ENCODE assay signal across 11 mouse cellular contexts in genomic region chr8:87822175-87822574, GRCm38 (mm10).
A peak's percentile ranks its signal among the peaks of the same experiment; 100 is the strongest.
DNase-seq lines count a peak whose midpoint lies in the region; ATAC-seq lines count a peak whose summit lies in the region.
"Had no signal": no experiment of that assay in that cellular context is flagged by ENCODE, and none has a peak within 500 bp of the region (broad histone marks: within the 10 kb centered on the region; RNA-seq: fewer than 3 reads in every experiment).

No protein-coding gene starts in this region.

- H3K27me3 ChIP-seq in forebrain, embryonic 15.5 days: no peaks in the 10 kb centered on the region
- no peaks in the 10 kb centered on the region for H3K27me3 ChIP-seq in midbrain, embryonic 13.5 days

- DNase-seq in embryo, embryonic 10 days (ENCODE audit: low spot score): peak; percentile 18
- no peak for DNase-seq in embryo, embryonic 9.5 days (ENCODE audit: extremely low spot score)
- peak; percentile 38 to 52 for DNase-seq in kidney, postnatal 4 days
- no peak for DNase-seq in kidney, adult 18-20 months
- no peak for DNase-seq in layer of hippocampus, postnatal 36 days
- DNase-seq: adrenal gland, postnatal 14 days; cerebellum, adult 9-11 months; kidney, postnatal 36 days had no signal

- H3K4me3 ChIP-seq in forebrain, embryonic 15.5 days: no peak overlapping the region
- H3K4me3 ChIP-seq in midbrain, embryonic 13.5 days (replicated peaks): no peak overlapping the region

- H3K4me2 ChIP-seq in forebrain, embryonic 15.5 days (replicated peaks): peak overlapping the region; percentile 8; the same call in 1 of the 2 replicates
- peak overlapping the region; percentile 11; the same call in 1 of the 2 replicates for H3K4me2 ChIP-seq in midbrain, embryonic 13.5 days (replicated peaks)

- no peaks in the 10 kb centered on the region for H3K9me3 ChIP-seq in forebrain, embryonic 15.5 days
- H3K9me3 ChIP-seq in midbrain, embryonic 13.5 days: no peaks in the 10 kb centered on the region

- peaks cover 29% of the 10 kb centered on the region for H3K4me1 ChIP-seq in forebrain, embryonic 15.5 days
- peaks cover 60% of the 10 kb centered on the region for H3K4me1 ChIP-seq in midbrain, embryonic 13.5 days (replicated peaks)

- peak overlapping the region; percentile 12 for H3K27ac ChIP-seq in forebrain, embryonic 15.5 days (replicated peaks)
- H3K27ac ChIP-seq in midbrain, embryonic 13.5 days: peak overlapping the region; percentile 76

- no peaks in the 10 kb centered on the region for H3K36me3 ChIP-seq in forebrain, embryonic 15.5 days
- no peaks in the 10 kb centered on the region for H3K36me3 ChIP-seq in midbrain, embryonic 13.5 days

- 0 out of 2 replicates have a peak, but pooled peaks have one; percentile 41 for ATAC-seq in forebrain, embryonic 15.5 days (replicated peaks)
- ATAC-seq in midbrain, embryonic 13.5 days: peak; percentile 41
- ATAC-seq in megakaryocyte progenitor cell, adult 5-6 weeks (replicated peaks; ENCODE audit: poor library complexity): no peak

- no peak overlapping the region; the same call in 1 of the 2 replicates for H3K9ac ChIP-seq in forebrain, embryonic 15.5 days (replicated peaks)
- H3K9ac ChIP-seq in midbrain, embryonic 13.5 days (replicated peaks): peak overlapping the region; percentile 42

- WGBS in forebrain, embryonic 15.5 days: 24% methylated on average over 11 of the region's 11 CpGs
- WGBS in midbrain, embryonic 13.5 days: 39% methylated on average over 11 of the region's 11 CpGs

Comparison
In these comparisons a context has a peak if more than half of its experiments do, and no peak if none do; other contexts are left out.
1. DNase-seq: peak in embryo, embryonic 10 days (single experiment) and kidney, postnatal 4 days (2 of 2); none in embryo, embryonic 9.5 days (single experiment), kidney, adult 18-20 months (single experiment) and layer of hippocampus, postnatal 36 days (0 of 2).